Mouse (Mus musculus) liver, adult 2 months (tissue): ENCODE results near the gene Usp54. TPM values are rescaled to one million over a fixed set of nuclear protein-coding genes. Genes with fewer than 3 reads are reported as not detected.

Experiments
- DNase-seq: peaks from one replicate; pipeline ENCODE4 v3.0.0-alpha.2; 2011; ENCODE audit warnings: low read depth, low spot score; ENCODE audit errors: extremely low read depth
- H3K27ac ChIP-seq: fragments of 200-500 bp; replicated peaks from 2 replicates; pipeline ENCODE4 v1.5.1; 2012; ENCODE audit warnings: low read depth, mild to moderate bottlenecking, control low read depth, inconsistent platforms, low read length; ENCODE audit not compliant: insufficient read depth
- H3K27me3 ChIP-seq: fragments of 200-500 bp; 2 replicates; pipeline ENCODE4 v1.6.1; 2012; ENCODE audit warnings: mild to moderate bottlenecking, moderate library complexity, low read length, inconsistent platforms; ENCODE audit not compliant: control insufficient read depth, insufficient read depth
- H3K36me3 ChIP-seq: fragments of 200-500 bp; 2 replicates; pipeline ENCODE4 v1.6.1; 2012; ENCODE audit warnings: low read length, inconsistent platforms; ENCODE audit not compliant: control insufficient read depth, insufficient read depth
- H3K4me1 ChIP-seq: fragments of 200-500 bp; 2 replicates; pipeline ENCODE4 v1.6.1; 2011; ENCODE audit warnings: low read length; ENCODE audit not compliant: control insufficient read depth, insufficient read depth
- H3K4me3 ChIP-seq: fragments of 200-500 bp; 2 replicates; pipeline ENCODE4 v1.5.1; 2011; ENCODE audit warnings: low read depth, mild to moderate bottlenecking, control low read depth, low read length, moderate library complexity; ENCODE audit not compliant: insufficient read depth
- H3K79me2 ChIP-seq: fragments of 200-500 bp; 2 replicates; pipeline ENCODE4 v1.6.1; 2012; ENCODE audit warnings: inconsistent platforms, mild to moderate bottlenecking, low read length, moderate library complexity; ENCODE audit not compliant: control insufficient read depth, insufficient read depth
- H3K9ac ChIP-seq: fragments of 200-500 bp; 2 replicates; pipeline ENCODE4 v1.6.1; 2012; ENCODE audit warnings: low read depth, mild to moderate bottlenecking, control low read depth, inconsistent platforms, low read length
- CTCF ChIP-seq: fragments of 200-500 bp; IDR thresholded peaks from 2 replicates; pipeline ENCODE4 v1.5.1; 2011; ENCODE audit warnings: low read depth, low read length, control low read depth
- POLR2A ChIP-seq: fragments of 200-500 bp; IDR thresholded peaks from 2 replicates; pipeline ENCODE4 v1.6.1; 2011; ENCODE audit warnings: low read length, control low read depth; ENCODE audit not compliant: insufficient read depth; ENCODE audit errors: extremely low read depth
- WGBS: fragments of 180-500 bp; shearing (Covaris S2); methylation state at CpG from one replicate; pipeline ENCODE4 v1.1.7; 2018; 5-methylcytosine and 5-hydroxymethylcytosine counted together
- polyA plus RNA-seq: library from polyadenylated mRNA; depleted of rRNA; stranded (reverse); fragments of >200 nt; gene quantifications from 2 replicates; pipeline ENCODE4 v1.2.3, GENCODE M21; 2012
- total RNA-seq: library from RNA; depleted of rRNA; stranded (reverse); fragments of >200 nt; gene quantifications from 2 replicates; pipeline ENCODE4 v1.2.3, GENCODE M21; 2014

Gene Usp54
- total and polyA plus RNA-seq, 2 experiments = 1.3 to 3.0 TPM

DNA sequence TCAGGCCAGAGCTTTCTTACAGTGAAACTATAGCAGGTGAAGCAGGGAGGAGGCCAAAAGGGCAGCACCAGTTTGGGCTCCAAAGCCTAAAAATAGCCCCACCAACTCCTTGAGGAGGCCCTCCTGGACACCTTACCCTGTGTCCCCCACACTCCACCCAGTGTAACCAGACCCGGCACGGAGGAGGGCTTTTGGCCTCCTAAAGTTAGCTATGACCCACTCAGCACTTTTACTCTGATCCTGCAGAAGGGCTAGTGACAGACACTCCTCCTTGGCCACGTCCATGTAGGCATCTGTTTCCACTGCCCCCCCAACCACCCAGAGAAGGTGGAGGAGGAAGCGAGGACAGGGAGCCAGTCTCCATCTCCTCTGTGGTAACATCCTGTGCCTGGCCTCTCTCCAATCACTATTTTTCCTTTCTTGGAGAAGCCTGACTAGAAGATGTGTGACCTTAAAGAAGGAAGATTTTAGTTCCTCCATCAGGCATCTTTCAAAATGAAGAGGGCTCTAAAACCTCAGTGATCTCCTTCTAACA is 10.9 kb upstream of the Usp54 start:
- no peak for DNase-seq
- no peak for TF ChIP-seq POLR2A
- TF ChIP-seq CTCF = no peak
- Histone ChIP-seq H3K36me3 (no peaks in the 10 kb centered on the region), H3K4me1 (no peaks in the 10 kb centered on the region; the same call in 1 of the 2 replicates), H3K4me3 (no peak overlapping the region), H3K27me3 (no peaks in the 10 kb centered on the region), H3K79me2 (no peaks in the 10 kb centered on the region), H3K27ac (no peak overlapping the region), H3K9ac (no peak overlapping the region)
- WGBS = 75% methylated on average over 4 of the region's 4 CpGs

DNA sequence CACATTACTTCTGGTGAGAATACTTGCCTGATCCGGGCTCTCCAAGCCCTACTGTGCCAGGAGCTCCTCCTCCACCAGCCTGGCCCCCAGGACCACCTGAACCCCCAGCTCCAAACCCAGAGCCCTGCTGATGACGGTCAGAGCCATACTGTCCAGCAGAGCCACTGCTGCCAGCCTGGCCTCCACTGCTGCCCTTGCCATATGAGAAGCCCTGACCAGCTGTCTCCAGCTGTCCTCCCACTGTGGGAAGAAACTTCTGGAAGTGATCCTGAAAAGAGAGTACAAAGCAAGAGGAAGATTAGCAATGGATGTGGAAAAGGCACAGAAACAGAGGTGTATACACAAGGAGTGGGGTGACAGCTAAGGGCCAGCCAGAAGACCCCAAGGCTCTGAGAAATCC is 10.1 kb upstream of the Usp54 start:
- 92% methylated on average over 2 of the region's 2 CpGs for whole genome bisulfite sequencing
- no peak overlapping the region for H3K27ac ChIP-seq
- H3K9ac ChIP-seq = no peak overlapping the region
- no peaks in the 10 kb centered on the region for H3K36me3 ChIP-seq
- H3K4me3 ChIP-seq = no peak overlapping the region
- no peaks in the 10 kb centered on the region for H3K79me2 ChIP-seq
- no peak for TF ChIP-seq POLR2A
- no peak for TF ChIP-seq CTCF
- DNase-seq = no peak
- no peaks in the 10 kb centered on the region; the same call in 1 of the 2 replicates for H3K4me1 ChIP-seq
- no peaks in the 10 kb centered on the region for H3K27me3 ChIP-seq

DNA sequence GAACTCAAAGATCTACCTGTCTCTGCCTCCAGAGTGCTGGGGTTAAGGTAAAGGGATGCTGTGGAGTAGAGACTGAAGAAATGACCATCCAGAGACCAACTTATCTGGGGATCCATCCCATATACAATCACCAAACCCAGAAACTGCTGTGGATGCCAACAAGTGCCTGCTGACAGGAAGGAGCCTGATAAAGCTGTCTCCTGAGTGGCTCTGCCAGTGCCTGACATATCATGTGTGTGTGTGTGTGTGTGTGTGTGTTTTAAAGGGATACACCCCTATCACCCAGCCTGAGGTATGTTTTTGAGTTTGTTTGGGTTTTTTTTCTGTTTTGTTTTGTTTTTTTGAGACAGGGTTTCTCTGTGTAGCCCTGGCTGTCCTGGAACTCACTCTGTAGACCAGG is 5.5 kb upstream of the Usp54 start:
- Histone ChIP-seq H3K9ac (no peak overlapping the region), H3K36me3 (no peaks in the 10 kb centered on the region), H3K4me1 (no peaks in the 10 kb centered on the region), H3K79me2 (no peaks in the 10 kb centered on the region), H3K4me3 (no peak overlapping the region), H3K27me3 (no peaks in the 10 kb centered on the region), H3K27ac (no peak overlapping the region)
- TF ChIP-seq CTCF = no peak
- TF ChIP-seq POLR2A = no peak
- no peak for DNase-seq

DNA sequence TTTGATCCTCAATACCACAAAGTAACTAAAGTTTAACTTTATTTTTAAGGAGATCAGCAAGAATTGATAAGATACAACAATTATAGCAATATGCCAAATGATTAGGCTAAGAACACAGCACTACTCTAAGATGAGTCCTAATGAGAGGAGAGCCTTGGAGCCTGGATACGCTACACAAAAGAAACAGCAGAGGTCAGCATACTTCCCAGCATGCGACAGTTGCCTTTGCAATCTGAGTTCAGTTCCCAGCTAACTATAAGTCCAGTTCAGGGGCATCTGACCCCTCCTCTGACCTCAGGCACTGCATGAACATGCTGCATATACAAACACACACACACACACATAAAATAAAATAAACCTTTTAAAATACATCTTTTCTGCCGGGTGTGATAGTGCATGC is 4.7 kb upstream of the Usp54 start:
- Histone ChIP-seq H3K79me2 (no peaks in the 10 kb centered on the region), H3K4me1 (no peaks in the 10 kb centered on the region), H3K4me3 (no peak overlapping the region), H3K27me3 (no peaks in the 10 kb centered on the region), H3K27ac (no peak overlapping the region), H3K36me3 (no peaks in the 10 kb centered on the region), H3K9ac (no peak overlapping the region)
- 49% methylated on average over 3 of the region's 3 CpGs for WGBS
- TF ChIP-seq POLR2A (no peak), CTCF (no peak)
- DNase-seq = no peak

DNA sequence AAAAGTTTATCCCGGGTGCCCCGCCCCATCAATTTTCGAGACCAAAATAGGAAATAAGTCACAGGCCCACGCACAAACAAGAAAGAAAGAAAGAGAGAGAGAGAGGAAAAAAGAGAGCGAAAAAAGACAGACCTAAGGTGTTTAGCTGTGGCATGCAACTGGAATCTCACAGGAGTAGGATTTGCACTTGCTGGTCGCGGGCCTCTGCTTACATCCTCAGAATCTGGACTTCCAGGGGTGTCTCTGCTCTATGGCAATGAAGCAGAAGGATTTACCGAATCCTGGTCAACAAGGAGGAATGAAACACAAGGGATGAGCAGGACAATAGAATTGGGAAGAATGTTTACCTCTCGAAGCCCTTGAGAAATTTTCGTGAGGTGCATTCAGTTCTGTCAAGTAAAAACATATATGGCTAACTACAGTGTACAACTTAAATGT is 594 bp upstream of the Usp54 start:
- DNase-seq = no peak
- no peak for TF ChIP-seq POLR2A
- no peak for TF ChIP-seq CTCF
- Histone ChIP-seq H3K27ac (peak overlapping the region; percentile 71; the same call in 1 of the 2 replicates), H3K4me1 (0 out of 2 replicates have a peak, but pooled peaks cover 3% of the 10 kb centered on the region), H3K27me3 (no peaks in the 10 kb centered on the region), H3K36me3 (no peaks in the 10 kb centered on the region), H3K9ac (peak overlapping the region; percentile 77), H3K4me3 (peak overlapping the region; percentile 67), H3K79me2 (no peaks in the 10 kb centered on the region)
- WGBS = 14% methylated on average over 10 of the region's 10 CpGs

DNA sequence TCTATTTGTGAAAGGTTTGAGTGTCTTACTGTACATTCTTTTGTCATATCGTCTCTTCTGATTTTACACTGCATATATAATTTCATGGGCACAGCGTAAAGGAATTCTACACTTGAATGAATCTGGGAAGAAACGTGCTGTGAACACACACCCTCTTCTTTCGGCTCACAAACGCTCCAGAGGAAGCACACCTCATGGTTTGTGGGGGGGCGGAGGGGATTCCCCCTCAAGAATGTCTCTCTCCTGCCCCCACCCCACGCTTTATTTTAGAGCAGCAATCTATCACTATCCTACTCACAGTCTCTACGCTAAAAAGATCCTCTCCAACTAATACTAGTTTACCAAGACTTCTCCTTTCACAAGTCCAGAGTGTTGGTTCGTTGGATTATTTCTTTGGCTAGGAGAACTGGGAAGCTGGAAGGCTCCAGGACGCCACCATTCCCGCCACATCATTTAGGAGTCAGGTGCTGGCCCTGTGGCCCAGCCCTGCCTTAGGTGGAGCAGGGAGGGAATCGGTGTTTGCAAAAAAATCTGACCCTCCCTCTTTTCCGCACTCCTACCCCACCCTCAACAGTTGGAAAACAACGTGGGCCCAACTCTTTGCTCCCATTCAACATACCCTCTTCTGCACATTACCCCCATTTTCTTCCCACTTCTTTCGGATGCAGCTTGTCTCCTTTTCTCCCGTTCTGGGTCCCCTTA is 794 bp downstream of the Usp54 start:
- Histone ChIP-seq H3K4me1 (0 out of 2 replicates have a peak, but pooled peaks cover 3% of the 10 kb centered on the region), H3K79me2 (no peaks in the 10 kb centered on the region), H3K36me3 (no peaks in the 10 kb centered on the region), H3K27ac (peak overlapping the region; percentile 34; the same call in 1 of the 2 replicates), H3K4me3 (peak overlapping the region; percentile 67), H3K9ac (peak overlapping the region; percentile 79), H3K27me3 (no peaks in the 10 kb centered on the region)
- no peak for DNase-seq
- TF ChIP-seq POLR2A (no peak), CTCF (no peak)
- 17% methylated on average over 16 of the region's 16 CpGs for WGBS
